Mouse (Mus musculus) hindbrain, embryonic 12.5 days (tissue): ENCODE data around the gene Tspan3. TPM values are rescaled to one million over a fixed set of nuclear protein-coding genes. Genes with fewer than 3 reads are reported as not detected.

Source experiments
- ATAC-seq: fragments of 200-750 bp; cut with Nextera tagmentation; 2 replicates; pipeline ENCODE4 v1.8.0; 2017; ENCODE audit warnings: moderate TSS enrichment; ENCODE audit not compliant: low FRiP score
- H3K27ac ChIP-seq: fragments of 300-500 bp; sonication (generic); 2 replicates; pipeline ENCODE4 v1.5.1; 2016; ENCODE audit warnings: mild to moderate bottlenecking
- H3K27me3 ChIP-seq: fragments of 300-500 bp; sonication (generic); 2 replicates; pipeline ENCODE4 v1.6.1; 2016; ENCODE audit warnings: mild to moderate bottlenecking
- H3K36me3 ChIP-seq: fragments of 300-500 bp; sonication (generic); 2 replicates; pipeline ENCODE4 v1.6.1; 2016; ENCODE audit warnings: mild to moderate bottlenecking
- H3K4me1 ChIP-seq: fragments of 300-500 bp; sonication (generic); 2 replicates; pipeline ENCODE4 v1.6.1; 2016
- H3K4me2 ChIP-seq: fragments of 300-500 bp; sonication (generic); replicated peaks from 2 replicates; pipeline ENCODE4 v1.6.1; 2016; ENCODE audit warnings: mild to moderate bottlenecking
- H3K4me3 ChIP-seq: fragments of 300-500 bp; sonication (generic); 2 replicates; pipeline ENCODE4 v1.5.1; 2016; ENCODE audit warnings: mild to moderate bottlenecking
- H3K9ac ChIP-seq: fragments of 300-500 bp; sonication (generic); 2 replicates; pipeline ENCODE4 v1.6.1; 2016; ENCODE audit warnings: mild to moderate bottlenecking, moderate library complexity
- H3K9me3 ChIP-seq: fragments of 300-500 bp; sonication (generic); replicated peaks from 2 replicates; pipeline ENCODE4 v1.6.1; 2016; ENCODE audit warnings: mild to moderate bottlenecking
- WGBS: fragments of 180-500 bp; shearing (Covaris S2); methylation state at CpG from one replicate; pipeline ENCODE4 v1.1.7; 2016; 5-methylcytosine and 5-hydroxymethylcytosine counted together
- polyA plus RNA-seq: library from polyadenylated mRNA; unstranded; fragments of >200 nt; fragmentation: Nextera tagmentation; extraction: Ambion mirVana; gene quantifications from 2 replicates; pipeline ENCODE4 v1.2.1, GENCODE M21; 2016

The Tspan3 gene
- polyA plus RNA-seq, 1 experiment from 2014 or later: 515 TPM

- Histone ChIP-seq H3K4me3 (no peak overlapping the region), H3K36me3 (no peaks in the 10 kb centered on the region), H3K9ac (no peak overlapping the region), H3K9me3 (no peaks in the 10 kb centered on the region), H3K4me1 (peaks cover 4% of the 10 kb centered on the region; the same call in 1 of the 2 replicates), H3K4me2 (no peak overlapping the region), H3K27me3 (no peaks in the 10 kb centered on the region), H3K27ac (no peak overlapping the region)
- ATAC-seq: no peak
- WGBS: 51% methylated on average over 4 of the region's 4 CpGs
These were observed 64.3 kb downstream of the Tspan3 start for GRCm38 (mm10) chr9:56101022-56101421.

- Histone ChIP-seq H3K4me3 (no peak overlapping the region), H3K9ac (no peak overlapping the region), H3K36me3 (no peaks in the 10 kb centered on the region), H3K27ac (no peak overlapping the region), H3K27me3 (no peaks in the 10 kb centered on the region), H3K4me2 (no peak overlapping the region), H3K4me1 (peaks cover 2% of the 10 kb centered on the region; the same call in 1 of the 2 replicates), H3K9me3 (no peaks in the 10 kb centered on the region)
- 85% methylated on average over 7 of the region's 7 CpGs for WGBS
- ATAC-seq: no peak
These were observed 65.2 kb downstream of the Tspan3 start for GRCm38 (mm10) chr9:56100041-56100522.

- Histone ChIP-seq H3K9me3 (no peaks in the 10 kb centered on the region), H3K4me3 (no peak overlapping the region), H3K27ac (no peak overlapping the region), H3K9ac (no peak overlapping the region), H3K4me1 (no peaks in the 10 kb centered on the region), H3K36me3 (no peaks in the 10 kb centered on the region), H3K4me2 (no peak overlapping the region), H3K27me3 (no peaks in the 10 kb centered on the region)
- WGBS: 90% methylated on average over 4 of the region's 4 CpGs
- ATAC-seq: no peak
These were observed 67.5 kb downstream of the Tspan3 start for GRCm38 (mm10) chr9:56097584-56098298.

- Histone ChIP-seq H3K27ac (no peak overlapping the region), H3K4me1 (peaks cover 13% of the 10 kb centered on the region), H3K9ac (no peak overlapping the region), H3K9me3 (no peaks in the 10 kb centered on the region), H3K27me3 (no peaks in the 10 kb centered on the region), H3K36me3 (no peaks in the 10 kb centered on the region), H3K4me2 (no peak overlapping the region), H3K4me3 (no peak overlapping the region)
- WGBS: 48% methylated on average over 2 of the region's 2 CpGs
- no peak for ATAC-seq
These were observed 73.2 kb downstream of the Tspan3 start for GRCm38 (mm10) chr9:56092102-56092501.

GRCm38 (mm10) chr9:56090546-56091225 is 74.6 kb downstream of the Tspan3 start:
- WGBS: 80% methylated on average over 5 of the region's 5 CpGs
- ATAC-seq: peak; percentile 41; the same call in 1 of the 2 replicates
- peaks cover 13% of the 10 kb centered on the region for H3K4me1 ChIP-seq

GRCm38 (mm10) chr9:56089778-56090520 is 75.3 kb downstream of the Tspan3 start, which contains the start of gene Pstpip1:
Pstpip1 (plus strand) TSS chr9:56089962.
- no peak within 1 kb of the TSS for H3K4me3 ChIP-seq
- H3K4me2 ChIP-seq: no peak within 1 kb of the TSS; the same call in 1 of the 2 replicates
- peaks cover 13% of the 10 kb centered on the region for H3K4me1 ChIP-seq
- WGBS: 32% methylated on average over 22 of the region's 22 CpGs
- H3K9ac ChIP-seq: no peak within 1 kb of the TSS
- peak; percentile 71 for ATAC-seq
- H3K27ac ChIP-seq: peak within 1 kb of the TSS; percentile 58
- H3K9me3 ChIP-seq: no peaks in the 10 kb centered on the region
- no peaks in the 10 kb centered on the region for H3K27me3 ChIP-seq
- H3K36me3 ChIP-seq: no peaks in the 10 kb centered on the region

More at GRCm38 (mm10) chr9:56090546-56091225, 74.6 kb downstream of the Tspan3 start:
- no peaks in the 10 kb centered on the region for H3K36me3 ChIP-seq
- H3K4me3 ChIP-seq: no peak overlapping the region
- no peaks in the 10 kb centered on the region for H3K27me3 ChIP-seq
- no peak overlapping the region for H3K27ac ChIP-seq
- H3K9ac ChIP-seq: no peak overlapping the region
- H3K9me3 ChIP-seq: no peaks in the 10 kb centered on the region
- H3K4me2 ChIP-seq: no peak overlapping the region

GRCm38 (mm10) chr9:56086524-56086923 is 78.8 kb downstream of the Tspan3 start:
- peaks cover 13% of the 10 kb centered on the region for H3K4me1 ChIP-seq
- no peak for ATAC-seq
- no peak overlapping the region for H3K27ac ChIP-seq
- H3K4me2 ChIP-seq: no peak overlapping the region
- no peak overlapping the region for H3K4me3 ChIP-seq
- WGBS: 82% methylated on average over 5 of the region's 5 CpGs
- no peaks in the 10 kb centered on the region for H3K9me3 ChIP-seq
- no peaks in the 10 kb centered on the region for H3K27me3 ChIP-seq
- H3K9ac ChIP-seq: no peak overlapping the region
- 0 out of 2 replicates have a peak, but pooled peaks cover 5% of the 10 kb centered on the region for H3K36me3 ChIP-seq

Other genes starting within 250 kb of the Tspan3 start
- 23.8 and 28.5 TPM in 2 replicates for gene Scaper, start 227.4 kb downstream of the Tspan3 start, polyA plus RNA-seq
- not detected in 2 replicates for gene 4930563M21Rik, start 154.9 kb downstream of the Tspan3 start, polyA plus RNA-seq
- 345 and 362 TPM in 2 replicates for gene Rcn2, start 123.6 kb downstream of the Tspan3 start, polyA plus RNA-seq
- 0.57 and 0.88 TPM in 2 replicates for gene Pstpip1, start 75.5 kb downstream of the Tspan3 start, polyA plus RNA-seq